Mouse (Mus musculus) forebrain, embryonic 14.5 days (tissue): ENCODE measurements around the gene Gm4131. TPM values are rescaled to one million over a fixed set of nuclear protein-coding genes. Genes with fewer than 3 reads are reported as not detected.
A peak's percentile ranks its signal among the peaks of the same experiment; 100 is the strongest.

Source experiments
- ATAC-seq: fragments of 200-750 bp; cut with Nextera tagmentation; 2 replicates; pipeline ENCODE4 v1.8.0; 2017; ENCODE audit warnings: mild to moderate bottlenecking, moderate library complexity
- DNase-seq: peaks from one replicate; pipeline ENCODE4 v3.0.0-alpha.2; 2015; ENCODE audit warnings: low spot score
- H3K27ac ChIP-seq: fragments of 300-500 bp; sonication (generic); 2 replicates; pipeline ENCODE4 v1.5.1; 2014; ENCODE audit warnings: low read depth, mild to moderate bottlenecking, control low read depth, low read length, moderate library complexity
- H3K27me3 ChIP-seq: fragments of 300-500 bp; sonication (generic); replicated peaks from 2 replicates; pipeline ENCODE4 v1.6.1; 2014; ENCODE audit warnings: low read length, control low read depth, mixed read lengths; ENCODE audit not compliant: control insufficient read depth, insufficient read depth
- H3K36me3 ChIP-seq: fragments of 300-500 bp; sonication (generic); 2 replicates; pipeline ENCODE4 v1.6.1; 2014; ENCODE audit warnings: low read length, control low read depth; ENCODE audit not compliant: control insufficient read depth, insufficient read depth
- H3K4me1 ChIP-seq: fragments of 300-500 bp; sonication (generic); 2 replicates; pipeline ENCODE4 v1.6.1; 2014; ENCODE audit warnings: antibody characterized with exemption, low read length, control low read depth; ENCODE audit not compliant: control insufficient read depth, insufficient read depth
- H3K4me2 ChIP-seq: fragments of 300-500 bp; sonication (generic); 2 replicates; pipeline ENCODE4 v1.6.1; 2014; ENCODE audit warnings: mild to moderate bottlenecking, control low read depth, low read length
- H3K4me3 ChIP-seq: fragments of 300-500 bp; sonication (generic); 2 replicates; pipeline ENCODE4 v1.5.1; 2014; ENCODE audit warnings: low read depth, low read length, control low read depth
- H3K9ac ChIP-seq: fragments of 300-500 bp; sonication (generic); 2 replicates; pipeline ENCODE4 v1.6.1; 2014; ENCODE audit warnings: mild to moderate bottlenecking, low read length, control low read depth, moderate library complexity
- H3K9me3 ChIP-seq: fragments of 300-500 bp; sonication (generic); replicated peaks from 2 replicates; pipeline ENCODE4 v1.6.1; 2016; ENCODE audit warnings: low read length, control low read depth, mixed read lengths; ENCODE audit not compliant: control insufficient read depth
- WGBS: fragments of 180-500 bp; shearing (Covaris S2); extraction: QIAGEN DNeasy Blood & Tissue Kit; methylation state at CpG from one replicate; pipeline ENCODE4 v1.1.7; 2014; 5-methylcytosine and 5-hydroxymethylcytosine counted together
- polyA plus RNA-seq: library from polyadenylated mRNA; unstranded; fragments of >200 nt; fragmentation: Nextera tagmentation; extraction: Ambion mirVana; gene quantifications from 2 replicates; pipeline ENCODE4 v1.2.1, GENCODE M21; 2014

Gene Gm4131
- polyA plus RNA-seq, 1 experiment from 2014 or later = not detected

- 85% methylated on average over 3 of the region's 3 CpGs for WGBS
- H3K9me3 ChIP-seq = no peaks in the 10 kb centered on the region
- no peak overlapping the region for H3K4me2 ChIP-seq
- ATAC-seq = no peak
- no peak overlapping the region for H3K9ac ChIP-seq
- peaks cover 30% of the 10 kb centered on the region for H3K4me1 ChIP-seq
- peak overlapping the region; percentile 64; the same call in 1 of the 2 replicates for H3K27ac ChIP-seq
- no peaks in the 10 kb centered on the region for H3K36me3 ChIP-seq
- no peak for DNase-seq
- no peaks in the 10 kb centered on the region for H3K27me3 ChIP-seq
- H3K4me3 ChIP-seq = no peak overlapping the region
Measured at GRCm38 (mm10) chr14:62580945-62581344, 14.2 kb upstream of the Gm4131 start.

GRCm38 (mm10) chr14:62575862-62576261 is 9.1 kb upstream of the Gm4131 start:
- Histone ChIP-seq H3K9me3 (no peaks in the 10 kb centered on the region), H3K27me3 (no peaks in the 10 kb centered on the region), H3K36me3 (no peaks in the 10 kb centered on the region), H3K27ac (no peak overlapping the region), H3K4me1 (peaks cover 9% of the 10 kb centered on the region; the same call in 1 of the 2 replicates), H3K4me3 (no peak overlapping the region), H3K4me2 (no peak overlapping the region), H3K9ac (no peak overlapping the region)
- ATAC-seq (0 out of 2 replicates have a peak, but pooled peaks have one; percentile 48), DNase-seq (no peak)
- WGBS = 60% methylated on average over 8 of the region's 8 CpGs

- Histone ChIP-seq H3K4me2 (no peak overlapping the region), H3K4me1 (peaks cover 9% of the 10 kb centered on the region; the same call in 1 of the 2 replicates), H3K27me3 (no peaks in the 10 kb centered on the region), H3K9ac (no peak overlapping the region), H3K36me3 (no peaks in the 10 kb centered on the region), H3K4me3 (no peak overlapping the region), H3K27ac (no peak overlapping the region), H3K9me3 (no peaks in the 10 kb centered on the region)
- DNase-seq (peak; percentile 46), ATAC-seq (no peak)
- WGBS = 35% methylated on average over 6 of the region's 6 CpGs
Measured at GRCm38 (mm10) chr14:62574906-62575305, 8.2 kb upstream of the Gm4131 start.

- H3K27me3 ChIP-seq = no peaks in the 10 kb centered on the region
- H3K4me1 ChIP-seq = peaks cover 9% of the 10 kb centered on the region; the same call in 1 of the 2 replicates
- no peak overlapping the region for H3K9ac ChIP-seq
- no peak for ATAC-seq
- H3K4me2 ChIP-seq = no peak overlapping the region
- no peaks in the 10 kb centered on the region for H3K9me3 ChIP-seq
- H3K27ac ChIP-seq = no peak overlapping the region
- DNase-seq = no peak
- H3K36me3 ChIP-seq = no peaks in the 10 kb centered on the region
- H3K4me3 ChIP-seq = no peak overlapping the region
- WGBS = 0% methylated on average over 2 of the region's 3 CpGs
Measured at GRCm38 (mm10) chr14:62573454-62573853, 6.7 kb upstream of the Gm4131 start.

GRCm38 (mm10) chr14:62570299-62570698 is 3.6 kb upstream of the Gm4131 start:
- Histone ChIP-seq H3K27ac (no peak overlapping the region), H3K4me1 (peaks cover 9% of the 10 kb centered on the region; the same call in 1 of the 2 replicates), H3K4me3 (no peak overlapping the region), H3K4me2 (no peak overlapping the region), H3K36me3 (no peaks in the 10 kb centered on the region), H3K9ac (no peak overlapping the region), H3K9me3 (no peaks in the 10 kb centered on the region), H3K27me3 (no peaks in the 10 kb centered on the region)
- WGBS = 74% methylated on average over 4 of the region's 4 CpGs
- ATAC-seq (no peak), DNase-seq (no peak)

GRCm38 (mm10) chr14:62569463-62569862 is 2.7 kb upstream of the Gm4131 start:
- Histone ChIP-seq H3K9me3 (no peaks in the 10 kb centered on the region), H3K27me3 (no peaks in the 10 kb centered on the region), H3K4me1 (peaks cover 8% of the 10 kb centered on the region; the same call in 1 of the 2 replicates), H3K4me3 (no peak overlapping the region), H3K36me3 (no peaks in the 10 kb centered on the region), H3K4me2 (no peak overlapping the region), H3K27ac (no peak overlapping the region), H3K9ac (no peak overlapping the region)
- WGBS = 93% methylated on average over 5 of the region's 5 CpGs
- no peak for DNase-seq
- no peak for ATAC-seq

- no peak overlapping the region for H3K4me2 ChIP-seq
- 35% methylated on average over 7 of the region's 7 CpGs for WGBS
- no peak overlapping the region for H3K9ac ChIP-seq
- H3K27ac ChIP-seq = no peak overlapping the region
- DNase-seq (peak; percentile 61), ATAC-seq (no peak)
- H3K36me3 ChIP-seq = no peaks in the 10 kb centered on the region
- no peak overlapping the region for H3K4me3 ChIP-seq
- no peaks in the 10 kb centered on the region for H3K9me3 ChIP-seq
- peaks cover 27% of the 10 kb centered on the region for H3K4me1 ChIP-seq
- no peaks in the 10 kb centered on the region for H3K27me3 ChIP-seq
Measured at GRCm38 (mm10) chr14:62563679-62564078, 3.0 kb downstream of the Gm4131 start.

GRCm38 (mm10) chr14:62561875-62562748 is 4.6 kb downstream of the Gm4131 start:
- DNase-seq = peak; percentile 92
- peak overlapping the region; percentile 44; the same call in 1 of the 2 replicates for H3K27ac ChIP-seq
- 17% methylated on average over 17 of the region's 17 CpGs for WGBS
- H3K9ac ChIP-seq = no peak overlapping the region
- H3K9me3 ChIP-seq = no peaks in the 10 kb centered on the region
- H3K27me3 ChIP-seq = no peaks in the 10 kb centered on the region
- peak overlapping the region; percentile 33 for H3K4me2 ChIP-seq
- peak; percentile 87 for ATAC-seq
- peaks cover 31% of the 10 kb centered on the region for H3K4me1 ChIP-seq
- no peaks in the 10 kb centered on the region for H3K36me3 ChIP-seq
- no peak overlapping the region for H3K4me3 ChIP-seq

- 79% methylated on average over 3 of the region's 3 CpGs for WGBS
- H3K9ac ChIP-seq = no peak overlapping the region
- peak overlapping the region; percentile 68; the same call in 1 of the 2 replicates for H3K4me3 ChIP-seq
- H3K27me3 ChIP-seq = no peaks in the 10 kb centered on the region
- H3K36me3 ChIP-seq = no peaks in the 10 kb centered on the region
- no peaks in the 10 kb centered on the region for H3K9me3 ChIP-seq
- H3K27ac ChIP-seq = no peak overlapping the region
- peaks cover 30% of the 10 kb centered on the region for H3K4me1 ChIP-seq
- H3K4me2 ChIP-seq = peak overlapping the region; percentile 88
- no peak for ATAC-seq
- no peak for DNase-seq
Measured at GRCm38 (mm10) chr14:62557111-62557510, 9.6 kb downstream of the Gm4131 start.
